Mouse (Mus musculus) ES-E14 (cell line): ENCODE results near the gene Olfr652. TPM values are rescaled to one million over a fixed set of nuclear protein-coding genes. Genes with fewer than 3 reads are reported as not detected.

Experiments used
- DNase-seq: peaks from one replicate; pipeline ENCODE4 v3.0.0-alpha.2; 2013; ENCODE audit warnings: low read depth, low spot score
- H3K27ac ChIP-seq: 2 replicates; pipeline ENCODE4 v1.5.1; 2012; ENCODE audit warnings: low read depth, mild to moderate bottlenecking, low read length, moderate library complexity, mixed read lengths; ENCODE audit not compliant: poor library complexity, insufficient read depth, severe bottlenecking
- H3K36me3 ChIP-seq: 2 replicates; pipeline ENCODE4 v1.6.1; 2012; ENCODE audit warnings: mild to moderate bottlenecking, low read length, moderate library complexity, mixed read lengths; ENCODE audit not compliant: control insufficient read depth, poor library complexity, insufficient read depth, severe bottlenecking
- H3K4me1 ChIP-seq, 2 experiments: fragments of 150-350 bp in 1 of 2; sonication (generic) in 1 of 2; 2 replicates each; pipeline ENCODE4 v1.6.1; 2012; ENCODE audit warnings: low read length in 2 of 2, mild to moderate bottlenecking in 1 of 2, mixed read lengths in 1 of 2; ENCODE audit not compliant: control insufficient read depth in 2 of 2, insufficient read depth in 2 of 2, poor library complexity in 1 of 2
- H3K4me3 ChIP-seq, 2 experiments: fragments of 150-350 bp in 1 of 2; sonication (generic) in 1 of 2; 2 replicates each; pipeline ENCODE4 v1.5.1; 2012; ENCODE audit warnings: low read length in 2 of 2, low read depth in 1 of 2, mild to moderate bottlenecking in 1 of 2, mixed read lengths in 1 of 2; ENCODE audit not compliant: insufficient read depth in 1 of 2, poor library complexity in 1 of 2, severe bottlenecking in 1 of 2
- H3K9ac ChIP-seq: 2 replicates; pipeline ENCODE4 v1.6.1; 2012; ENCODE audit warnings: low read depth, mild to moderate bottlenecking, low read length, mixed read lengths; ENCODE audit not compliant: poor library complexity, insufficient read depth, severe bottlenecking
- H3K9me3 ChIP-seq: fragments of 150-350 bp; sonication (generic); 2 replicates; pipeline ENCODE4 v1.6.1; 2012; ENCODE audit warnings: low read depth, mild to moderate bottlenecking, low read length; ENCODE audit not compliant: control insufficient read depth, insufficient read depth
- CHD2 ChIP-seq: IDR thresholded peaks from 2 replicates; pipeline ENCODE4 v1.6.1; 2014; ENCODE audit warnings: mild to moderate bottlenecking, low read depth, low read length, inconsistent platforms
- HCFC1 ChIP-seq: IDR thresholded peaks from 2 replicates; pipeline ENCODE4 v1.6.1; 2012; ENCODE audit warnings: low read length, inconsistent platforms, borderline replicate concordance; ENCODE audit not compliant: insufficient read depth
- MAFK ChIP-seq: IDR thresholded peaks from 2 replicates; pipeline ENCODE4 v1.6.1; 2014; ENCODE audit warnings: mild to moderate bottlenecking, low read depth, low read length, inconsistent platforms; ENCODE audit not compliant: insufficient read depth
- ZC3H11A ChIP-seq: IDR thresholded peaks from 2 replicates; pipeline ENCODE4 v1.6.1; 2012; ENCODE audit warnings: low read depth, mild to moderate bottlenecking, inconsistent platforms, low read length, borderline replicate concordance
- ZNF384 ChIP-seq: IDR thresholded peaks from 2 replicates; pipeline ENCODE4 v1.6.1; 2012; ENCODE audit warnings: low read depth, low read length, inconsistent platforms
- in situ Hi-C, 2 experiments: fragments of 600-800 bp; cut with MboI; formaldehyde crosslinking; loops; one replicate each; pipeline ENCODE4 v1.15.1; 2025; ENCODE audit warnings: low sequenced_read_pairs in 2 of 2, inconsistent platforms in 1 of 2; ENCODE audit not compliant: unreplicated experiment in 2 of 2
- total RNA-seq: library from RNA; depleted of rRNA; stranded (reverse); fragments of 300-350 nt; gene quantifications from 2 replicates; pipeline ENCODE4 v1.2.3, GENCODE M21; 2012

Olfr652 gene
- total RNA-seq, 1 experiment = not detected

- H3K4me3 ChIP-seq = no peak overlapping the region
- no peaks in the 10 kb centered on the region for H3K36me3 ChIP-seq
These were observed 20.7 kb downstream of the Olfr652 start for GRCm38 (mm10) chr7:104581429-104581828.

GRCm38 (mm10) chr7:104586725-104587124 is 26.0 kb downstream of the Olfr652 start, which contains the start of gene Olfr654:
Olfr654 (plus strand) TSS chr7:104587025.
- Histone ChIP-seq H3K9ac (no peak within 1 kb of the TSS), H3K4me1 (no peaks in the 10 kb centered on the region), H3K27ac (no peak within 1 kb of the TSS), H3K9me3 (no peaks in the 10 kb centered on the region), H3K36me3 (no peaks in the 10 kb centered on the region), H3K4me3 (no peak within 1 kb of the TSS)
- DNase-seq = no peak
- in situ Hi-C loops = no loop called here
- TF ChIP-seq ZC3H11A = no peak
- TF ChIP-seq CHD2 = no peak
- no peak for TF ChIP-seq ZNF384
- TF ChIP-seq MAFK = no peak
- no peak for TF ChIP-seq HCFC1

More at GRCm38 (mm10) chr7:104581429-104581828, 20.7 kb downstream of the Olfr652 start:
- H3K9me3 ChIP-seq = no peaks in the 10 kb centered on the region
- H3K4me1 ChIP-seq = no peaks in the 10 kb centered on the region
- DNase-seq = no peak
- no peak overlapping the region for H3K27ac ChIP-seq
- no peak for TF ChIP-seq MAFK
- no peak for TF ChIP-seq ZNF384
- no peak for TF ChIP-seq ZC3H11A
- no peak for TF ChIP-seq CHD2
- TF ChIP-seq HCFC1 = no peak
- H3K9ac ChIP-seq = no peak overlapping the region
- in situ Hi-C loops = no loop called here

GRCm38 (mm10) chr7:104588274-104588673 is 27.6 kb downstream of the Olfr652 start:
- Histone ChIP-seq H3K27ac (no peak overlapping the region), H3K36me3 (no peaks in the 10 kb centered on the region), H3K9ac (no peak overlapping the region), H3K4me1 (no peaks in the 10 kb centered on the region), H3K9me3 (no peaks in the 10 kb centered on the region), H3K4me3 (no peak overlapping the region)
- TF ChIP-seq ZC3H11A (no peak), CHD2 (no peak), ZNF384 (no peak), MAFK (no peak), HCFC1 (no peak)
- in situ Hi-C loops = no loop called here
- DNase-seq = no peak

- no peak within 1 kb of the TSS for H3K4me3 ChIP-seq
- in situ Hi-C loops = loop anchor here in 1 of 2 experiments (25.0 kb wide), 1 partner anchor 414 kb away; the partner anchor contains the start of genes Olfr648 and Olfr649
- H3K9me3 ChIP-seq = no peaks in the 10 kb centered on the region
- H3K4me1 ChIP-seq = no peaks in the 10 kb centered on the region
- no peak for DNase-seq
- H3K36me3 ChIP-seq = no peaks in the 10 kb centered on the region
- H3K27ac ChIP-seq = no peak within 1 kb of the TSS
- H3K9ac ChIP-seq = no peak within 1 kb of the TSS
- no peak for TF ChIP-seq ZNF384
- TF ChIP-seq HCFC1 = no peak
- no peak for TF ChIP-seq MAFK
- TF ChIP-seq CHD2 = no peak
- TF ChIP-seq ZC3H11A = no peak
These were observed 41.0 kb downstream of the Olfr652 start, which contains the start of gene Olfr655 for GRCm38 (mm10) chr7:104601679-104602078. Olfr655 (minus strand) TSS chr7:104601779.

GRCm38 (mm10) chr7:104603173-104603572 is 42.5 kb downstream of the Olfr652 start:
- in situ Hi-C loops = loop anchor here in 1 of 2 experiments (25.0 kb wide), 1 partner anchor 416 kb away; the partner anchor contains the start of genes Olfr648 and Olfr649
- H3K4me3 ChIP-seq = no peak overlapping the region
- no peaks in the 10 kb centered on the region for H3K36me3 ChIP-seq
- H3K9ac ChIP-seq = no peak overlapping the region
- DNase-seq = peak; percentile 40
- no peak overlapping the region for H3K27ac ChIP-seq
- no peaks in the 10 kb centered on the region for H3K4me1 ChIP-seq
- no peaks in the 10 kb centered on the region for H3K9me3 ChIP-seq
- TF ChIP-seq ZC3H11A (peak; percentile 72; the same call in 1 of the 2 replicates), HCFC1 (no peak)
